Mouse (Mus musculus): ENCODE measurements around the gene 1700016D06Rik.
A peak's percentile ranks its signal among the peaks of the same experiment; 100 is the strongest.

1700016D06Rik gene

DNA sequence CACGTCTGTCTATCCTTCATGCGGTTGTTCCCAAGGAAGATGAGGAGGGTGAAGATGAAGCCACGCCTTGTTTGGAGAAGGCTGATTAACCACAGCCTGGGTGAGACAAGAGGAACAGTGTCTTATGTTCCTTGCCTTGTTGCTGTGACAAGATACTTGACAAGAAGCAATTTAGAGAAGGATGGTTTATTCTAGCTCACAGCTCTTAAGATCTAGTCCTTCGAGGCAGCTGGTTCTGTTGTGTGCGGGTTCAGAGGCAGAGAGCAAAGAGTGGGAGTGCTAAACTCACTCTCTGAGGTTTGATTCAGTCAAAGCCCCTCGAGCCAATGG lies at the start of gene 1700016D06Rik:
Gene 1700016D06Rik (minus strand): TSS at position 31 of the 330 bp plus-strand sequence.
- no peak for DNase-seq (ENCODE audit: inconsistent ontology term)

DNA sequence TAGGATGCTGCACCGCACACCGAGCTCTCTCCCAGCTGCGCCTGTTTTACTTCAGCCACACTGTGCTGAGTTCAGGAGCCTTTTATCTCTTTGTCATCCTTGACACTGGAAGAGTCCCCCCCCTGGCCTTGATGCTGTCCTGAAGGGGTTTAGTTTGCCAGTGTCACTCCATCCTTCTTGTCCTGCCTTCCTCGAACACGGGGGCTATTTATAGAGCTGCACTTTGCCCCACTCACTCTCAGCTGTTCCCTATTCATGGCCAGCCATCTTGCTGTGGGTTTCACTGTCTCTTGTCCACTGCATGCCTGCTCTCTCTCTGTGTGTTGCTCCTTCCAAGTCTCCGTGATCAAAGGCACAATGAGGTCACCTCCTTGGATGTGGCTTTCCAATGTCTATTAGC lies 48.6 kb upstream of the 1700016D06Rik start:
- no peak for DNase-seq (ENCODE audit: inconsistent ontology term)

DNA sequence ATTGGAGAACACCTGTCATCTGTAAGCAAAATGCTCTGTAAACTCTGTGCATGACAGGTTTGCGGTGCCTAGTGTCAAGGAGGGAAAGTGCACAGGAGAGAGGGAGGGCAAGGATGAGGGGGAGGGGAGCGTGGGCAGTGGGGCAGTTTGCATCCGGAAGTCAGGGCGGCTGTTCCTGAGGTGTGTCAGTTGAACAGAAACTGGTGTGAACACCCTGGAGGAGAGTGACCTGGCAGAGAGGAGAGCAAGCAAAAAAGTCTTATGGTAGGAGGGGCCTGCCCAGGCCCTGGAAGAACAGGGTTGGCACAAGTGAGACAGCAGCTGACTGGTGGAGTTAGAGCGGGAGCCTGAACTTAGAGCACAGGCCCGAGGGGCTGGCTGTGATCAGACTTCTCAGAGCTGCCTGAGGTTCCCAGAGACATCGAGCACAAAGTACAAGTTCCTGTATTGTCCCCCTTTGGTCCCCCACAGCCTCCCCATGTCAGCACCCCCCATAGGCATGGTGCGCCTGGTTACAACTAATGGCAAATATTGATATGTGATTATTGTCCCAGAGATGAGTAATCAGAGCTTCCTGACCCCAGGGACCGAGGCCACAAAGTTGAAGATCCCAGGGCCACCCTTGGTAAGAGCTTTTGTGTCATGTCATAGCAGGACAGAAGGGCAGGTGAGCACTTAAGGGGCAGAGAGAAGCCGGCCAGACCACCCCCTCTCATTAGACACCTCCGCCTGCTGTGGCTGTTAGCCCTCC lies 46.2 kb upstream of the 1700016D06Rik start:
- no peak for DNase-seq (ENCODE audit: inconsistent ontology term)

DNA sequence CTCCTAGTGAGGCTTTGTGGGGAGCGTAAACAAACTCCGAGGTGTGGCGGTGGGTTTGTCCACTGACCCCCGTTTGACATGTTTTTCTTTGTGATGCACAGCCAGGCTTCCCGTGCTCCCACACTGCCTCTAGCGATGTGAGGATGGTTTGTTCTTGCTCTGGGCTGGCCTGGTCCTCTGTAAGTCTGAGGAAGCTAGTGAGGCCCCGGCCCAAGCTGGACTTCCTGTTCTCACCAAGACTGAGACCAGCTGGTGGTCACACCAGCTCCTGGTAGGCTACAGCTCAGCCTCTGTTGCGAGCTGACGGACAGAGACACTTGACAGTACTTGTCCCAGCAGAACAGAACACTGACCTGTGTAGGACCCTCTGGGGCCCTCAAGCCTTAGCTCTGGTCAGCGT lies 42.7 kb upstream of the 1700016D06Rik start:
- no peak for DNase-seq (ENCODE audit: inconsistent ontology term)

DNA sequence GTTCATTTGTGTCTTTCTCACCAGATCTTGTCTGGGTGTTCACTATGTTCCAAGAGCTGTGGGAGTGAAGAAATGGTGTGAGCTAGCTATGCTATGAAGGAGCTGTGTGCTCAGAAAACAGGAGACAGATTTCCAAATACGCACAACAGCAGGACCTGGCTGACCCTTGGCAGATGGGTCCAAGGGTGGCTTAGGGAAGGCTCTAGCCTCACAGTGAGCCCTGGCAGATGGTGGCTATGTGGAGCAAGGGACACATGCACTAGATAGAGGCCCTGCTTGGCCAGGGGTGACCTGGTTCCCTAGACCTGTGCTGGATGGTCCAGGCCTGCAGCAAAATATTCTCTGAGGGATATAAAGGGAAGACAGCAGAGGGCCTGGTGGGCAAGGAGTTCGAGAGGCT lies 40.0 kb upstream of the 1700016D06Rik start:
- no peak for DNase-seq (ENCODE audit: inconsistent ontology term)

DNA sequence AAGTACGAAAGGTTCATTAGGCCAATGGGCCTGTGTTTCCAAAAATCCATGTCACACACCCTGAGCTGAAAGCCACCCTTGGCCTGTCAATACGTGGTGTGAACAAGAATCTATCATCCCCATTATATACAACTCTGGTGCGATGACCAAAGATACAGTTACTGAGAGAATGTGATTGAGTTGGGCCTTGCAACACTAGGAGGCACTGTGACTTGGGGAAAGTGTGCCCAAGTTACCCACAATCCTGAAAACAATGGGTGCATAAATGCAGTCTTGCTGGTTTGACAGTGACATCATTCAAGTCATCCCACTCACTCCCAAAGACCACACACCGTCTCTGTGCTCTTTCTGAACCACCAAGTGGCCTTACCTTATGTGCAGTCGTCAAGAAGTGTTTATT lies 38.2 kb upstream of the 1700016D06Rik start:
- no peak for DNase-seq (ENCODE audit: inconsistent ontology term)

DNA sequence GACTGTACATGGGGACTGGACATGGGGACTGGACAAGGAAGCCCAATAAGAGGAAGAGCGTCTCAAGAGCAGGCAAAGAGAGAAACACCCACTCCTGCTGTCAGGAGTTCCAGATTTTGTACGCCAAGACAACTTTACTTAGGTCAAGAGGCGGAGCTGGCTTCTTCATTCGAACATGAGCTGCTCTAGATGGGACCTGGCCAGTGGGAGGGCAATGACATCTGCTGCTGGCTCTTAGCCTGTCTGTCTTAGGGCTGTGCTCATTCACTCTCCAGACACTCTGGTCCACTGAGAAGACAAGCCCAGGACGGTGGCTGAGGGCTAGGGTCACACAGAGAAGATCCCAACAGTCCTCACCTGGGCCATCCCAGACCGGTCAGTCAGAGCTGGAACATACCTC lies 36.2 kb upstream of the 1700016D06Rik start:
- DNase-seq (ENCODE audit: inconsistent ontology term), result no peak

DNA sequence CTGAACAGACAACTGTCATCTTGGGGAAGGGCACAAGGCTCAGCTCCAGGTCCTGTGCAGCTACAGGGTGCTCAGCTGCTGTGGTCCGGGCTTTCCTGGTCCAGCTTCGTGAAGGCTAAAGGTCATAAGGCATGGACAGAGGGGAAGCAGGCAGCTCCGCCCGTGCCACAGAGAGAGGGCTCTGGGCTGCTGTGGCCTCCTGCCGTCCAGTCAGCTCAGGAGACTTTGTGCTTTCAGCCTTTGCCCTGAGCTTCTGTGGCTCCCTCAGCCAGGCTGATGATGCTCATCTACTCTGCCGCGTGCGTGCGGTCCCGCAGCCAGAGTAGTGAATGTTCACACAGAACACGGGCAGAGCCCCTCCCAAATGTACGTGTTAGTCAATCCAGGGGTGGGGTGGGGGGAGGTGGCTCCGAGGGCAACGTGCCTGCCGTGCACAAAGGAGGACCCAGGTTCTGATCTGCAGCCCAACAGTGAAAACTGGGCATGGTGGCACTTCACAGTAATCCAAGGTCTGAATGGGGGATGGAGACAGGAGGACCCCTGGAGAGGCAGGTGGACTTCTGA lies 34.9 kb upstream of the 1700016D06Rik start:
- DNase-seq (ENCODE audit: inconsistent ontology term), result no peak

DNA sequence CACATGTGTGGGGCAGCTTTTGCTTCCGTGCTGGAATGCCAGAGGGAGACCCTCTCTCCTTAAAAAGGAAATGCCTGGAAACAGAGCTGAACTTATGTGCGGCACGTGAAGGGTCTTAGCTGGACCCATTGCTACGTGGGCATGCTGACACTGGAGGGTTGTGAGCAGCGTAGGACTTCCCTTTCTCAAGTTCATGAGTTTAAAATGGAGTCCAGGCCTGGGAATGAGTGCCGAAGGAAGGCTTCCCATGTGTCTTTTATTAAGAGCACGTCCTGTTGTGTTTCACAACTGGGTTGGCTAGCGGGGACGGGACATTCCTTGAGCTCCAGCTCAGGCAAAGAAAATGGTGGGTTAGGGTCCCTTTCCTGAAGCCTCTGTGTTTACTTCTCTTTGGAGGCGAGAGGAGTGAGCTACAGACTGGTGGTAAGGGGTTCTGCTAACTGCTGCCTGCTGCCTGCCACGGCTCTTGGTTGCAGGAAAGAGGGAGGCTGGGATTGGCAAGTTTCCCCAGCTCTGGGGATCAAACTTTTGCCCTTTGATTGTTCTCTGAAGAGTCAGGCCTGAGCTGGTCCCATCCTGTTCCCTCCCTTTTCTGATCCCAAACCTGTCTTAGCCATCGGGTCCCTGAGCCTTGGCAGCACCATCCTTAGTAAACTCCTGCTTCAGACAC lies 29.5 kb upstream of the 1700016D06Rik start:
- no peak for DNase-seq (ENCODE audit: inconsistent ontology term)

DNA sequence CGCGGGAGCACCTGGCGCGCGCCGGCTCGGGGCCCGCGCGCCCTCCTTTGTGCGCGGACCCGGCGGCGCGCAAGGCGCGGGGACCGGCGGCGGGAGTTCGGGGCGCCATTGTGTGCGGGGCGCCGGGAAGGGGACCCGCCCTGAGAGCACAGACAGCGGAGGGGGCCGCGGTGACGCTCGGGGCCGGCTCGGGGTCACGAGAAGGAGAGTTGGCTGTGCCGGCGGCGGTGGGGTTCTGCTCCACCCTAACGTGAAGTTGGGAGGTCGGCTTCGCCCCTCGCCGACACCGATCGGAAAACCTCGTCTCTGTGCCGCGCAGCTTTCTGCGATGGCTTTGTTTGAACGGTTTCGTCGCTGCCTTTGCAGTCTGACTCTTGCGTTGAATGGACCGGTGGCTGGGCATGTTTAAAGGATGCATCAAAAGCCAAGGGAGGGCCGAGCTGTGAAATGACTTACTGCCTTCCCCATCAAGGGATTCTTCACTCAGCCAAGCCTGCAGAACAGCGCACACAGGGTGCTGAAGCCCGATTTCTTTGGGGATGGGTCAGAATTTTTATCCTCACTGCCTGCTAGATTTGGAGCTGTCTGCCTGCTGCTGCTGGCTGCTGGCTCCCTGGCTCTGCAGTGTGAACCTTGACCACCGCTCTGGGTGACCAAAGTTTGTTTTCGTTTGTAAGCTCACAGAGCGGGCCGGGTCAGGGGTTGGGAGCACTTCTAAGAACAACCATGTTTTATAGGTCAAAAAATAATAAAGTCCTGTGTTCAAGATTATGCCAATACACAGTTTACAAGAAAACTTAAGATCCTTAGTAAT lies 27.8 kb upstream of the 1700016D06Rik start:
- peak; percentile 38 for DNase-seq (ENCODE audit: inconsistent ontology term)

DNA sequence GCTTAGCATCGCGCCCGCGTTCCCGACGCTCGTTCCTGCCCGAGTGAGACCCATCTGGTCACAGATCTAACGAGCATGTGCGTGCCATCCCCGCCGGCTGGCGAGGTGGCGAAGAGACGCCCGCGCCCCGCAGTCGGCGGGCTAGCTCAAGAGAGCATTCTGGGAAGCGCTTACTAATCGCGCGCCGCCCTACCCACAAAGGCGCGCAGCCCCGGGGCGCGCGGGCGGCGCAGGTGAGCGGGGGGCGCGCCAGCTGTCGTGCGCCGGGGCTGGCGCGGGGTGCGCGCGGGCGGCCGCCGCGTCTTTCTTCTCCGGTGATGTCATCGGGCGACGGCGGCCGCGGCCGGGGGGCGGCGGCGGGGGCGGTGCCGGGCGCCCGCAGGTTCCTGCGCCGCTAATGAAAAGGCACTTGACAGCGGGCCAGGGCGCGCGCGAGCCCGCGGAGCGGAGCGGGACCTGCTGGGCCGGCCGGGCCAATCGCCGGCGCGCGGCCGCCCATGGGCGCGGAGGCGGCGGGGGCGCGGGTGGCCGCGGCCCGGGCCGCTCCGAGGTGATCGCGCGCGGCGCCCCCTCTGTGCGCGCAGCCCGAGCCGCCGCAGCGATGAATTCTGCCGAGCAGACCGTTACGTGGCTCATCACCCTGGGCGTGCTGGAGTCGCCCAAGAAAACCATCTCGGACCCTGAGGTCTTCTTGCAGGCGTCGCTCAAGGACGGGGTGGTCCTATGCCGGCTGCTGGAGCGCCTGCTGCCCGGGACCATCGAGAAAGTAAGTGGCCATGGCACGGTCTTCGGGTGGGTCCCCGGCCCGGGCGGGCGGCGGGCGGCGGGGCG lies 27.0 kb upstream of the 1700016D06Rik start, which contains the start of gene Arhgef7:
Gene Arhgef7 (plus strand): TSS at position 71 of the 831 bp plus-strand sequence.
- DNase-seq (ENCODE audit: inconsistent ontology term), result peak; percentile 74

DNA sequence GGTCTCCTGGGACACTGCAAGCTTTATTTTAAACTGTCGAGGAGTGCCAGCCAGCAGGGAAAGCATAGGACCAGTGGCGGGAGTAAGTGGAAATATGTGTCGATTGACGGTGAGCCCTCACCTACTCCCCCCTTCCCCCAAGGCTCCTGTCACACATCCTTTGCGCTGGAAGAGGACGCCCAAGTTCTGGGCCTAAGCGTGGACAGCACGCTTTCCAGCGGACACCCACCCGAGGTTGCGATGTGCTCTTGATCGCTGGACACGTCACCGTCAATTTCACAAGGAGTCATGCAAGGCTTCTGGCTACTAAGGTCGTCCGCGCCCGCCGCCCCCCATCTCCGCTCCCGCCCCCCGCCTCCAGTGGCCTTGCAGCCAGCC lies 26.4 kb upstream of the 1700016D06Rik start:
- DNase-seq (ENCODE audit: inconsistent ontology term), result no peak

DNA sequence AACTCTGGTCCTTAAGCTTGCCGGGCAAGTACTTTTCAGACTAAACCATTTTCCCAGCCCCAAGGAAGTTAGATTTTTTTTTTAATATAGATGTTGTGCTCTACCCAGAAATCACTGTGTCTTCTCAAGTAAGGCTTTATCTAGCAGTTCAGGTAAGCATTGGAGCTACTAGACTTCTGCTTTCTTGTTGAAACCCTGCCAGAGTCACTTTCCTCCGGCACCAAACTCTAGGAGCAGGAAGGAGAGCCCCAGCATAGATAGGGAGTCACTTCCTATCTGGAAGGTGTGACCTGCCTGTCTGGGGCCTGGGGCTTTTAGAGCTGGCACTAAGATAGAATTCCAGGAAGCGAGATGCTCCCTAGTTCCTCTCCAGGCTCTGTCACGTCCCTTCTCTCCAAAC lies 16.3 kb upstream of the 1700016D06Rik start:
- no peak for DNase-seq (ENCODE audit: inconsistent ontology term)

DNA sequence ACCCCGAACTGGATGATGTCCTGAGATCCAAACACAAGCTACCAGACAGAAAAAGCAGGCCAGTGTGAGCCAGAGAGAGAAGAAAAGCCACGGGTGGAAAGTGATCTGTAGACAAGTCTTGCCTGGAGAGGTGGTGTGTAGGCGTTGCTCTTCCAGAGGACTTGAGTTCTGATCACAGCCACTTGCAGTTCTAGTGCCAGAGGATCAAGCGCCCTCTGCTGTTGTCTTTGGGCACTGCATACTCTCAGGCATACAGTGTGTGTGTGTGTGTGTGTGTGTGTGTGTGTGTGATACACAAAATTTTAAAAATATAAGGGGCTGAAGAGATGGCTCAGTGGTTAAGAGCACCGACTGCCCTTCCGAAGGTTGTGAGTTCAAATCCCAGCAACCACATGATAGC lies 11.4 kb upstream of the 1700016D06Rik start:
- no peak for DNase-seq (ENCODE audit: inconsistent ontology term)

DNA sequence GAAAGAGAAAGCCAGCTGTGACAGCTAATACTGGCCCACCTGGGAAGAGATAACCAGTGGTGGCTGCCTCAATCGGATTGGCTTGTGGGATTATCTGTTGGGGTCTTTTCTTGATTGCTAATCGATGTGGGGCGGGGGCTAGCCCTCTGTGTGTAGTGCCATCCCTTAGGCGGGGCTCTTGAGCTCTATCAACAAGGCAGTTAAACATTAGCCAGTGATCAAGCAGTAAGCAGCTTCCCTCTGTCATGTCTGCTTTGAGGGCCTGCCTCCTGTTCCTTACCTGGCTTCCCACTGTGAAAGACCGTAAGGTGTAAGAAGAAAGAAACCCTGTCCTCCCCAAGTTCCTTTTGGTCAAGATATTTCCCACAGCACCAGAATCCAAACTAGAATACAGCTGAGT lies 9.6 kb upstream of the 1700016D06Rik start:
- no peak for DNase-seq (ENCODE audit: inconsistent ontology term)

DNA sequence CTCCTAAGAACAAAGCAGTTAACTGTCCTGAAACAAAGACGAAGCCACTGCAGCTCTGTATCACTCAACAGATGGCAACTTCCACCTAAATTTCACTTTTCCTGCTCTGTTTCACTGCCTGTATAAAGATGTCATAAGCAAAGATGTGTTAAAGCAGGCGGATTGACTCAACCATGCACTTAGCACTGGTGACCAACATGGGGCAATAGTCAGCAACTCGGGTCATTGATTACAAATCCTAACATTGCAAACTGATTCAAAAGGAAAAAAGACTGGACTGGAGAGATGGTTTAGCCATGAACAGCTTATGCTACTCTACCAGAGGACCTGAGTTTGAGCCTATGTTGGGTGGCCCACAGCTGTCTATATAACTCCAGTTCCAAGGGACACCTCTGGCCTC lies 8.7 kb upstream of the 1700016D06Rik start:
- no peak for DNase-seq (ENCODE audit: inconsistent ontology term)

DNA sequence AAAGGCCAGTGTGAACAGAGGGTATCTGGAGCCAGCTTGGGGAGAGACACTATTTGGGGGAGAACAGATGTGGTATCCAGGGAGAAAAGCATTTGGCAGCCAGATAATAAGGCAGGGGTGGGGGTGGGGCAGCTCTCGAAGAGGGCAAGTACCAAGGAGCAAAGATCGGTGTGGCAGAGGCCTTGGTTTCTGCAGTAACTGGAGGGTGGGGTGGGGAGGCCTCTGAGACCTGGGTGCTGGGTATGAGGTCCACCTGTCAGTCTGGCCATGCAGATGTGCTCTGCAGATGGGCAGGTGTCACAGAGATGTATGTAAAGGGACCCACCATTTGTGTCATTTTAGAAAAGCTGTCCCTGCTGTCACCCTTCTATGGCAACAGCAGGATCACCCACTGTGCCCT lies 8.0 kb upstream of the 1700016D06Rik start:
- DNase-seq (ENCODE audit: inconsistent ontology term), result no peak

DNA sequence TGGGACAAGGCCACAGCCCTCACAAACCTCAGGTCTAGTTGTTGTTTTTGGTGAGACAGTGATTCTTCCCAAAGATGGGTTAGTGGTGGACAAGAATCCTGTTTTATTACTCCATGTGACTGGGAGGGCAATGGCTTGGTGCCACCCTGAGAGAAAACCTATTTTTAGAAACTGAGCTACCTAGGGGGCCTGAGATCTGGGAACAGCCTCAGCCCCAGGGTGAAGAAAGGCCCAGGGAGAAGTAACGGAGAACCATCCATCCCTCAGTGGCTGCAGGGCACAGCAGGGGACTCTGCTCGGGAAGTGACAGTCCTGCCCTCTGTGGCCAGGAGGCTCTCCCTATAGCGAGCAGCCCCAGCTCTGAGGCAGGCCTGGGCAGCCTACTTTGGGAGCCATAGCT lies 6.8 kb upstream of the 1700016D06Rik start:
- no peak for DNase-seq (ENCODE audit: inconsistent ontology term)

DNA sequence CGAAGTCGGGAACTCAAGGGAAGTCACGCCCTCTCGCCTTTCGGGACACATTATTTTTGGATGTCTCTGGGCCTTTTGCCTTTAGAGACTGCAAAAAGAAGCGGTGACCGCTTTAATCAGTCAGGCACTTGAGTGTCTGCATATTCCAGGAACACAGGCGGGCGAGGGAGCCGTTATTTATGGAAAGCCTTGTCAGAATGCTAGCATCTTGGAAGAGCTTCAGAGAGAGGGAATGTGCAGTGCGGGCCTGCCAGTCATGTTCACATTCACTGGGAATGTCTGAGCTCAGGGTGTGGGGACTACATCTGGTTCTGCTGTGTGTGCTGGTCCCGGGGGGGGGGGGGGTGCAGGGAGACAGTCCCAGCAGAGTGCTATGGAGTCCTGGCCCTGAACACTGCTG lies 5.0 kb upstream of the 1700016D06Rik start:
- DNase-seq (ENCODE audit: inconsistent ontology term), result no peak

DNA sequence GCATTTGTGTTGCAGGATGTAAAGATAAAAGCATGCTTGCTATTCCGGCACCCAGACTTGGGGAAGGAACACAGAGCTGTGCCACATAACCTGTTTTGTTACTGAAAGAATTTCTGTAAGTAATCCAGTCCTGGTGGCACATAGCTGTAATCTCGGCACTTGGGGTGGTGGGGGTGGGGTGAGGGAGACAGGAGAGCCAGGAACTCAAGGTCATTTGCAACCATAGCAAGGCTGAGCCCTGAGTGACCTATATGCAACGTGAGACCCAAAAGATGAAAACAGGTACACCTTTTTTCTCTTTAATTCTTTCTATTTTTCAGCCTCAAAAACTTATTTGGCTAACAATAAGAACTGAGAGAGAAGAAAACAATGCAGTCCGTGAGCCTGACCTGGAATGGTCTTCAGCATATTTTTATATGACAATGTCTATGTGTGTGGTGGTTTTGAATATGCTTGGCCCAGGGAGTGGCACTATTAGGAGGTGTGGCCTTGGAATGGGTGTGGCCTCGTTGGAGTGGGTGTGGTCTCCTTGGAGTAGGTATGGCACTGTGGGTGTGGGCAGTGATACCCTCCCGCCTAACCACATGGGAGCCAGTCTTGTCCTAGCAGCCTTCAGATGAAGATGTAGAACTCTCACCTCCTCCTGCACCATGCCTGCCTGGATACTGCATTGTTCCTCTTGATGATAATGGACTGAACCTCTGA lies 4.0 kb upstream of the 1700016D06Rik start:
- DNase-seq (ENCODE audit: inconsistent ontology term), result no peak

DNA sequence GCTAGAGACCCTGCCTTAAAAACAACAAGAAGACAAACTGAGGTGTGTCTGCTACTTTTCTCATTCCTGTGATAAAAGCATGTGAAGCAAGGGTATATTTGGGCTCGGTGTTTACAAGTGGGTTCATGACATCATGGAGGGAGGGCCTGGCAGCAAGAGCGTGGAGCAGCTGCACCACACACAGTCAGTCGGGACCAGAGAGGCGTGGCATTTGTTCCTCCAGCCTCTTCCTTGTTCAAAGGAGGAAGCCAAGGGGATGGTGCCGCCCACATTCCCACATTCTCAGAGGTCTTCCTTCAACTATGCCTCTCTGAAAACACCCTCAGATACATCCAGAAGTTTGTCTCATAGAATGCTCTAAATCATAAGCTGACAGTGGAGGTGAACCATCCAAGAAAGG lies 2.9 kb upstream of the 1700016D06Rik start:
- DNase-seq (ENCODE audit: inconsistent ontology term), result no peak
